In the genomic region with DNA sequence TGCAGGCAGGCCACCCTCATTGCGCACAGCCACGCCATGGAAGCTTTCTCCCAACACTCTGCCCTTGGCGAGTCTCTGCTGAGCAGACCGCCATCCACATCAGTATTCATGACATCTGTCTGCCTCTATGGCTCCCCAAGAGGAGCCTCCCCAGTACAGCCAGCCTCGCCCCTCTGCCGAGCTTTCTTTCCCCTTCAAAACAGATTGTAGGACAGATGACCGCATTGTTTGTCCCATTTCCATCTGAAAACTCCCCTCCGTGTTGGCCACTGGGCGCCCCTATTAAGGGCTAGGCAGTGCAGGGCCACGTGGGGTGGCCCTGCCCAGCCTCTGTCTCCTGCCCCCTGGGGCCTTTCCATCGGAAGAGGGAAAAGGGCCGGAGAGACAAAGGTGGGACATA, we compare ENCODE assay signal across 10 mouse cellular contexts. TPM values are rescaled to one million over a fixed set of nuclear protein-coding genes. Genes with fewer than 3 reads are reported as not detected.
A peak's percentile ranks its signal among the peaks of the same experiment; 100 is the strongest.
DNase-seq lines count a peak whose midpoint lies in the region; ATAC-seq and TF ChIP-seq lines count a peak whose summit lies in the region.
"Had no signal": no experiment of that assay in that cellular context is flagged by ENCODE, and none has a peak within 500 bp of the region (broad histone marks: within the 10 kb centered on the region; RNA-seq: fewer than 3 reads in every experiment).

No protein-coding gene starts in this region.

- 24% methylated on average over 12 of the region's 12 CpGs for WGBS in lung, embryonic 16.5 days
- WGBS in lung, adult 2 months = 37% methylated on average over 11 of the region's 12 CpGs
- 10% methylated on average over 12 of the region's 12 CpGs for WGBS in embryonic facial prominence, embryonic 15.5 days
- WGBS in stomach, postnatal 0 days = 22% methylated on average over 12 of the region's 12 CpGs

- no peak overlapping the region for H3K4me2 ChIP-seq in lung, embryonic 16.5 days (ENCODE audit: low read depth, low read length)
- no peak overlapping the region for H3K4me2 ChIP-seq in embryonic facial prominence, embryonic 15.5 days (replicated peaks)
- no peak overlapping the region for H3K4me2 ChIP-seq in stomach, postnatal 0 days (replicated peaks; ENCODE audit: low read depth)

- H3K4me1 ChIP-seq in lung, embryonic 16.5 days (replicated peaks; ENCODE audit: control insufficient read depth, insufficient read depth, low read length) = no peaks in the 10 kb centered on the region; the same call in 1 of the 2 replicates
- no peaks in the 10 kb centered on the region for H3K4me1 ChIP-seq in lung, adult 2 months (ENCODE audit: control insufficient read depth, insufficient read depth, low read length)
- H3K4me1 ChIP-seq in embryonic facial prominence, embryonic 15.5 days = peaks cover 31% of the 10 kb centered on the region
- no peaks in the 10 kb centered on the region for H3K4me1 ChIP-seq in stomach, postnatal 0 days (replicated peaks; ENCODE audit: control insufficient read depth, insufficient read depth)
- H3K4me1 ChIP-seq: megakaryocyte, embryonic 14.5 days had no signal

- peak; percentile 76 for ATAC-seq in lung, embryonic 16.5 days (ENCODE audit: low read depth)
- peak; percentile 56; the same call in 1 of the 2 replicates for ATAC-seq in embryonic facial prominence, embryonic 15.5 days (ENCODE audit: insufficient number of reproducible peaks, low FRiP score, low TSS enrichment, low read depth)
- peak; percentile 53; the same call in 1 of the 2 replicates for ATAC-seq in stomach, postnatal 0 days (ENCODE audit: low FRiP score, low TSS enrichment)

- no peak for TF ChIP-seq CTCF in lung, adult 2 months (IDR thresholded peaks at IDR 0.05; ENCODE audit: insufficient read depth, low read length)
- peak; percentile 11; the same call in 1 of the 2 replicates for TF ChIP-seq CTCF in stomach, postnatal 0 days (IDR thresholded peaks at IDR 0.05; ENCODE audit: low read depth)

- H3K27ac ChIP-seq in lung, embryonic 16.5 days (ENCODE audit: low read length) = no peak overlapping the region
- H3K27ac ChIP-seq in embryonic facial prominence, embryonic 15.5 days (replicated peaks) = no peak overlapping the region
- no peak overlapping the region for H3K27ac ChIP-seq in stomach, postnatal 0 days (replicated peaks)

- no peak overlapping the region for H3K4me3 ChIP-seq in lung, embryonic 16.5 days (ENCODE audit: low read length)
- no peak overlapping the region for H3K4me3 ChIP-seq in lung, adult 2 months (replicated peaks; ENCODE audit: extremely low read depth, low read depth, low read length)
- H3K4me3 ChIP-seq in embryonic facial prominence, embryonic 15.5 days (replicated peaks) = no peak overlapping the region
- H3K4me3 ChIP-seq in stomach, postnatal 0 days (ENCODE audit: low read depth, low read length) = no peak overlapping the region
- H3K4me3 ChIP-seq: megakaryocyte, embryonic 14.5 days had no signal

- no peaks in the 10 kb centered on the region for H3K9me3 ChIP-seq in lung, embryonic 16.5 days (ENCODE audit: control insufficient read depth, low read length)
- H3K9me3 ChIP-seq in embryonic facial prominence, embryonic 15.5 days (replicated peaks) = no peaks in the 10 kb centered on the region
- no peaks in the 10 kb centered on the region for H3K9me3 ChIP-seq in stomach, postnatal 0 days (ENCODE audit: control insufficient read depth, low read length)
- H3K9me3 ChIP-seq: megakaryocyte, embryonic 14.5 days had no signal

- TF ChIP-seq POLR2A in lung, adult 2 months (IDR thresholded peaks at IDR 0.05; ENCODE audit: borderline replicate concordance, extremely low read depth, low read depth, low read length) = no peak

- no peak overlapping the region for H3K9ac ChIP-seq in lung, embryonic 16.5 days (ENCODE audit: low read length)
- H3K9ac ChIP-seq in embryonic facial prominence, embryonic 15.5 days = no peak overlapping the region
- H3K9ac ChIP-seq in stomach, postnatal 0 days (ENCODE audit: low read length) = no peak overlapping the region

- TF ChIP-seq EP300 in stomach, postnatal 0 days (optimal IDR thresholded peaks at IDR 0.05) = no peak

- H3K27me3 ChIP-seq in lung, embryonic 16.5 days (ENCODE audit: control insufficient read depth, insufficient read depth, low read depth, low read length) = no peaks in the 10 kb centered on the region
- 0 out of 2 replicates have a peak, but pooled peaks cover 4% of the 10 kb centered on the region for H3K27me3 ChIP-seq in embryonic facial prominence, embryonic 15.5 days
- H3K27me3 ChIP-seq in stomach, postnatal 0 days (ENCODE audit: control insufficient read depth, insufficient read depth, low read length) = no peaks in the 10 kb centered on the region

- H3K36me3 ChIP-seq in lung, embryonic 16.5 days (ENCODE audit: control insufficient read depth, insufficient read depth, low read length) = no peaks in the 10 kb centered on the region
- no peaks in the 10 kb centered on the region for H3K36me3 ChIP-seq in embryonic facial prominence, embryonic 15.5 days
- no peaks in the 10 kb centered on the region for H3K36me3 ChIP-seq in stomach, postnatal 0 days (ENCODE audit: control insufficient read depth, insufficient read depth, low read length)

- DNase-seq in lung, adult 2 months = no peak
- peak; percentile 78 for DNase-seq in mesoderm, embryonic 11.5 days (ENCODE audit: low read depth, low spot score)
- DNase-seq in stomach, postnatal 0 days (ENCODE audit: low spot score) = no peak
- DNase-seq in c-Kit-positive CD71-positive TER-119-positive erythroid progenitor cells, embryonic 14.5 days (ENCODE audit: low spot score) = no peak
- DNase-seq in thymus, postnatal 10 days (ENCODE audit: low spot score in 2 of 2) = no peak
- DNase-seq: cerebellum, adult 9-11 months; heart, adult 18-20 months had no signal

RNA-seq across cellular contexts. Expression of a gene that starts 34.8 kb away (rescaled TPM):
- polyA plus RNA-seq in lung, embryonic 16.5 days (2015; fragmentation: Nextera tagmentation; extraction: Ambion mirVana) = 0.43 TPM in 1 of 2 replicates, not detected in the other
- 5.6 and 8.4 TPM in 2 replicates for polyA plus RNA-seq in lung, adult 2 months (2012; rRNA removed)
- polyA plus RNA-seq in embryonic facial prominence, embryonic 15.5 days (2015; fragmentation: Nextera tagmentation; extraction: Ambion mirVana) = 0.19 TPM in 1 of 2 replicates, not detected in the other
- polyA plus RNA-seq in stomach, postnatal 0 days (2015; fragmentation: Nextera tagmentation; extraction: Ambion mirVana) = 111 and 135 TPM in 2 replicates

Comparison
In these comparisons a context has a peak if more than half of its experiments do, and no peak if none do; other contexts are left out.
1. RNA of a gene that starts 34.8 kb away (polyA plus RNA-seq): 111 to 135 TPM in stomach, postnatal 0 days; 5.6 to 8.4 TPM in lung, adult 2 months, 0.19 TPM in embryonic facial prominence, embryonic 15.5 days and 0.43 TPM in lung, embryonic 16.5 days; every median in the first group is over 10 times any median in the second.
2. Peak in every context shown above with its lines, with median percentiles within 50 percentile points of each other: ATAC-seq.